Mouse (Mus musculus) erythroblast, embryonic 14.5 days (primary cell): Measurements from ENCODE around the gene Ado.

Experiments used
- GATA1 ChIP-seq: IDR thresholded peaks from 2 replicates; pipeline ENCODE4 v1.6.1; 2012; ENCODE audit warnings: low read length, inconsistent platforms, mixed read lengths
- TAL1 ChIP-seq: IDR thresholded peaks from 3 replicates; pipeline ENCODE4 v1.6.1; 2012; ENCODE audit warnings: low read length, inconsistent platforms, mixed read lengths

- no peak for TF ChIP-seq TAL1
- no peak for TF ChIP-seq GATA1
Observed at GRCm38 (mm10) chr10:67564509-67564908, 15.8 kb upstream of the Ado start.
